Mouse (Mus musculus) C2C12 (cell line): Measurements from ENCODE around the gene Mcpt4. TPM values are rescaled to one million over a fixed set of nuclear protein-coding genes. Genes with fewer than 3 reads are reported as not detected.

Experiments
- H3K27me3 ChIP-seq: one replicate; pipeline ENCODE4 v1.6.1; 2011; ENCODE audit not compliant: control insufficient read depth, insufficient read depth, insufficient read length
- H3K36me3 ChIP-seq: one replicate; pipeline ENCODE4 v1.6.1; 2011; ENCODE audit not compliant: control insufficient read depth, insufficient read depth
- H3K4me3 ChIP-seq: one replicate; pipeline ENCODE4 v1.5.1; 2011; ENCODE audit warnings: mild to moderate bottlenecking, control low read depth; ENCODE audit not compliant: poor library complexity, insufficient read depth, severe bottlenecking
- H3K79me2 ChIP-seq: one replicate; pipeline ENCODE4 v1.6.1; 2011; ENCODE audit not compliant: control insufficient read depth, insufficient read depth
- H3K79me3 ChIP-seq: one replicate; pipeline ENCODE4 v1.6.1; 2011; ENCODE audit warnings: low read depth, control low read depth
- H3ac ChIP-seq: one replicate; pipeline ENCODE3; 2011; ENCODE audit warnings: low read depth; ENCODE audit not compliant: control insufficient read depth, insufficient read length
- CEBPB ChIP-seq: IDR thresholded peaks from one replicate; pipeline ENCODE4 v1.6.1; 2011; ENCODE audit warnings: low read depth, mild to moderate bottlenecking, control low read depth, moderate library complexity
- CTCF ChIP-seq: IDR thresholded peaks from one replicate; pipeline ENCODE4 v1.5.1; 2011; ENCODE audit not compliant: control insufficient read depth, insufficient read depth, insufficient read length
- FOSL1 ChIP-seq: IDR thresholded peaks from one replicate; pipeline ENCODE4 v1.8.0; 2011; ENCODE audit warnings: mild to moderate bottlenecking, low read length; ENCODE audit not compliant: poor library complexity, insufficient read depth, severe bottlenecking
- MAX ChIP-seq: IDR thresholded peaks from one replicate; pipeline ENCODE4 v1.6.1; 2011; ENCODE audit warnings: mild to moderate bottlenecking, control low read depth
- MYOD1 ChIP-seq: IDR thresholded peaks from one replicate; pipeline ENCODE4 v1.6.1; 2011; ENCODE audit warnings: low read depth; ENCODE audit not compliant: control insufficient read depth, insufficient read length
- MYOG ChIP-seq: IDR thresholded peaks from one replicate; pipeline ENCODE4 v1.6.1; 2011; ENCODE audit not compliant: control insufficient read depth, insufficient read length; ENCODE audit errors: extremely low read depth
- USF1 ChIP-seq: IDR thresholded peaks from one replicate; pipeline ENCODE4 v1.6.1; 2011; ENCODE audit warnings: low read depth, mild to moderate bottlenecking, control low read depth, moderate library complexity
- polyA plus RNA-seq: library from polyadenylated mRNA; unstranded; fragments of >200 nt; fragmentation: generic; extraction: Trizol; gene quantifications from one replicate; pipeline ENCODE4 v1.2.1, GENCODE M21; 2012; ENCODE audit warnings: missing spikeins

Gene Mcpt4
- polyA plus RNA-seq, 1 experiment: not detected

GRCm38 (mm10) chr14:56097597-56097996 is 35.5 kb upstream of the Mcpt4 start:
- Histone ChIP-seq H3K4me3 (no peak overlapping the region), H3K27me3 (no peaks in the 10 kb centered on the region), H3ac (no peak overlapping the region), H3K36me3 (no peaks in the 10 kb centered on the region), H3K79me2 (no peaks in the 10 kb centered on the region), H3K79me3 (no peaks in the 10 kb centered on the region)
- TF ChIP-seq MAX: no peak
- TF ChIP-seq CTCF: no peak
- no peak for TF ChIP-seq USF1
- TF ChIP-seq MYOG: no peak
- TF ChIP-seq FOSL1: no peak
- TF ChIP-seq CEBPB: no peak
- no peak for TF ChIP-seq MYOD1

- Histone ChIP-seq H3K27me3 (no peaks in the 10 kb centered on the region), H3K36me3 (no peaks in the 10 kb centered on the region), H3K79me2 (no peaks in the 10 kb centered on the region), H3K79me3 (no peaks in the 10 kb centered on the region), H3ac (no peak overlapping the region), H3K4me3 (no peak overlapping the region)
- TF ChIP-seq MAX (no peak), USF1 (no peak), CTCF (no peak), FOSL1 (no peak), MYOD1 (no peak), MYOG (no peak), CEBPB (no peak)
Measured at GRCm38 (mm10) chr14:56093353-56093752, 31.2 kb upstream of the Mcpt4 start.

DNA sequence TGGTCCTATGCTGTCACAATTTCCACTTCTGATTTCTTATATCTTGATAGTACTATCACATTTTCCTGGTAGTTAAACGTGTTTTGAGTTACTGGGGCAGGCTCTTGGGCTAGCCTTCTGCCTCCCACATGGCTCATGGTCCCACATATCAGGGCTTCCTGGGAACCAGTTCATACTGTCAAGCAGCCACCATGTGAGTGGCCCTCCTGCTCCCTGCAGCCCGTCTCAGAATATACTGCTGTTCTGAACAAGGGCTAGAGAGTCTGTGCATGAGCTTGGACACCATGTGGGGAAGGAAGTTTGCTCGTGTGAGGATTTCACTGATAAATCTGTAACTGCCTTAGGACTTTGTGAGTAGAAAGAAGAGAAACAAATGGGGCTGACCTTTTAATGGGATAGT is 24.6 kb upstream of the Mcpt4 start:
- Histone ChIP-seq H3K79me3 (no peaks in the 10 kb centered on the region), H3ac (no peak overlapping the region), H3K36me3 (no peaks in the 10 kb centered on the region), H3K27me3 (no peaks in the 10 kb centered on the region), H3K4me3 (no peak overlapping the region), H3K79me2 (no peaks in the 10 kb centered on the region)
- TF ChIP-seq USF1 (no peak), MYOD1 (no peak), FOSL1 (no peak), MYOG (no peak), MAX (no peak), CEBPB (no peak), CTCF (no peak)

GRCm38 (mm10) chr14:56085167-56085566 is 23.1 kb upstream of the Mcpt4 start, which contains the start of gene Mcpt8:
Mcpt8 (minus strand) TSS chr14:56085273.
- Histone ChIP-seq H3K4me3 (no peak within 1 kb of the TSS), H3K36me3 (no peaks in the 10 kb centered on the region), H3K79me3 (no peaks in the 10 kb centered on the region), H3K27me3 (no peaks in the 10 kb centered on the region), H3K79me2 (no peaks in the 10 kb centered on the region), H3ac (no peak within 1 kb of the TSS)
- TF ChIP-seq FOSL1 (no peak), CEBPB (peak; percentile 89), MYOG (no peak), USF1 (no peak), MAX (no peak), CTCF (no peak), MYOD1 (peak; percentile 32)

GRCm38 (mm10) chr14:56082016-56082415 is 19.9 kb upstream of the Mcpt4 start:
- Histone ChIP-seq H3K4me3 (no peak overlapping the region), H3K79me2 (no peaks in the 10 kb centered on the region), H3K36me3 (no peaks in the 10 kb centered on the region), H3K27me3 (no peaks in the 10 kb centered on the region), H3K79me3 (no peaks in the 10 kb centered on the region), H3ac (no peak overlapping the region)
- TF ChIP-seq USF1 (no peak), CTCF (no peak), MYOG (no peak), MYOD1 (no peak), FOSL1 (no peak), MAX (no peak), CEBPB (no peak)

- no peaks in the 10 kb centered on the region for H3K36me3 ChIP-seq
- H3K79me2 ChIP-seq: no peaks in the 10 kb centered on the region
- H3ac ChIP-seq: no peak overlapping the region
- no peaks in the 10 kb centered on the region for H3K79me3 ChIP-seq
- no peak overlapping the region for H3K4me3 ChIP-seq
- TF ChIP-seq USF1 (peak; percentile 31), FOSL1 (no peak)
- H3K27me3 ChIP-seq: peaks cover 3% of the 10 kb centered on the region
Measured at GRCm38 (mm10) chr14:56057722-56058121, 4.4 kb downstream of the Mcpt4 start.
